Mouse (Mus musculus) adrenal gland, postnatal 36 days (tissue): ENCODE data around the gene Polr2m. TPM values are rescaled to one million over a fixed set of nuclear protein-coding genes. Genes with fewer than 3 reads are reported as not detected.
"Not testable (repeated sequence)": the region's sequence is repeated elsewhere in the genome, so short reads cannot be mapped to it uniquely, and the experiment has no call there.

Experiments used
- DNase-seq, 2 experiments: peaks; one replicate each; pipeline ENCODE4 v3.0.0; 2021; ENCODE audit warnings: mixed read lengths in 1 of 2
- long read RNA-seq, 2 experiments: library from polyadenylated mRNA; stranded (forward); transcript quantifications; one replicate each; pipeline ENCODE4 v2.0.0; 2021; ENCODE audit warnings: borderline sequencing depth in 2 of 2
- total RNA-seq, 2 experiments: library from RNA; stranded (reverse); gene quantifications; 2 replicates each; pipeline ENCODE4 v1.2.3; 2021

Polr2m gene
- total RNA-seq = 100 to 1,000 TPM; 176 to 189 TPM
- long read RNA-seq, experiment 1, transcript Polr2m-201 (4 exons, 2,200 nt) = major isoform, 427 of 467 reads
- long read RNA-seq, experiment 1, transcript Polr2m-202 (4 exons, 2,138 nt) = minor isoform, 15 of 467 reads
- long read RNA-seq, experiment 1, partial matches to known transcripts = 8 of 467 reads
- long read RNA-seq, experiment 1, other reads (novel, unspliced or antisense) = 17 of 467 reads
- long read RNA-seq, experiment 2, transcript Polr2m-201 (4 exons, 2,200 nt) = major isoform, 98 of 106 reads
- long read RNA-seq, experiment 2, partial matches to known transcripts = 1 of 106 reads
- long read RNA-seq, experiment 2, other reads (novel, unspliced or antisense) = 4 of 106 reads

DNA sequence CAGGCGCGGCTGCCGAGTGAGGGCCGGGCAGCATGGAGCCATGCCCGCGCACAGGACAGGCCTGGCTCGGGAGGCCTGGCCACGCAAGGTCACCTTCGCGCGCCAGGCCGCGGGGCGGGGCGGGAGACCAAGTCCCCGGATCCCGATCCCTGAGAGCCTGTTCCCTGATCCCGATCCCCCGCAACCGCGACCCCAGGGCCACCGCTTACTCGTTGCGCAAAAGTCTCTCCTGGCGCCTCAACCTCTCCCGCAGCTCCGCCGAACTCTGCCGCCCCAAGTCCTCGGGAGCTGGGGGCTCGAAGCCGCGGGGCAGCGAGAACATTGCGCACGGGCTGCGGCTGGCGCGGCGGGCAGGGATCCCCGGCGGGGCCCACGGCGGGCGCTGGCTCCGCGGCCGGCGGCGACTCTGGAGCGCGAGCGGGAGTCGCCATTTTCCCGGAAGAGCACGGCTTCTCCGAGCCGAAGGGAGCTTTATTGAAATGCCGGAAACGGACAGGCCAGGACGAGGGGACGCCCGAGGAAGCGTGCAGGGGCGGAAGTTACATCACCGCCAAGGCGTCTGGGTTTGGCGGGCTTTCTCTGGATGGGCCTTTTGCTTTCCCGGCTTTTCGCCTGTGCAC is at the start of gene Polr2m:
Polr2m (minus strand) TSS at position 461 of the 620 bp plus-strand sequence.
- DNase-seq = peak; percentile 97

DNA sequence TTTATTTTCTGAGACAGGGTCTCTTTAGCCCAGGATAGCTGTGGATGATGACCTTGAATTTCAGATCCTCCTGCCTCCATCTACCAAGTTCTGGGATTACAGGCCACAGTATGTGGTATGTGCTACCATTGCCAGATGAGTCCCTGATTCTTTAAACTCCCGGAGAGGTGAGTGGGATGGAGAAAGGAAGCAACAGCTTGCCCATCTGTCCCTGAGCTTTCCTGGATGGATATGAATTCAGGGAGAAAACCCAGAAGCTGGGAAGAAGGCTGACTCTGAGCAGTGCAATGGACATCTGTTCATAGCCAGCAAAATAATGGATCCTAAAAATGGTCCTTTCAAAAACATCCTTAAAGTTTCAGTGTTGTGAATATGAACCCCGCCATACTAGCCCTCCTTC is 49.3 kb upstream of the Polr2m start:
- no peak for DNase-seq

DNA sequence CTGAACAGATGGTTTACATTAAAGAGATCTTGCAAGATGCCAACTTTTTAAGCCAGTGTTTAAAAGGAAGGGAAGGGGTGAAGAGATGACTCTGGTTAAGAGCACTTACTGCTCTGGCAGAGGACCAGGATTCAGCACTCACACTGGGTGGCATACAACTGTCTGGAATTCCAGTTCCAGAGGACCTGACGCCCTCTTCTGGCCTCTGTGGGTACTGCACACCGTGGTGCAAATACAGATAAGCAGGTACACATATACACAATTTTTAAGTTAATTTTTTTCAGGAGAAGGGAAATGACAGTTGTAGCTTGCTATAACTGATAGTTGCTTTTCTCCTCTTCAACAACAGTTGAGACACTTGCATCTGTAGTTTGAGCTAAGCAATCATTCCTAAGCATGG is 44.2 kb upstream of the Polr2m start:
- DNase-seq = no peak

DNA sequence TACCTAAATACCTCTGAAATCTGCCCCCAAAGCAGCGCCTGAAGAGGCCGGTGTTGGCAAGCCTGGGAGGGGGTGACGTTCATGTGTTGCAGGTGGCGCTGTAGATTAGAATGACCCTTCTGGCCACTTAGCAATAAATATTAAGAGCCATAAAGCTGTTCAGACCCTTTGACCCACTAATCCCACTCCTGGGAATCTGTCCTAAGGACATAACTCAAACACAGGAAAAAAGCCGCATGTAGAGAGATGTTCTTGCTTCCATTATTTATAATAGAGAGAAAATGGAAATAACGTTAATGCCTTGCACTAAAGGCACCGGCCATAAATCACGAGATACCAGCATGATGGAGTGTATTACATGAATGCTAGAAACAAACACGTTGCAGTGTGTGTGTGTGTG is 41.7 kb upstream of the Polr2m start:
- no peak for DNase-seq

DNA sequence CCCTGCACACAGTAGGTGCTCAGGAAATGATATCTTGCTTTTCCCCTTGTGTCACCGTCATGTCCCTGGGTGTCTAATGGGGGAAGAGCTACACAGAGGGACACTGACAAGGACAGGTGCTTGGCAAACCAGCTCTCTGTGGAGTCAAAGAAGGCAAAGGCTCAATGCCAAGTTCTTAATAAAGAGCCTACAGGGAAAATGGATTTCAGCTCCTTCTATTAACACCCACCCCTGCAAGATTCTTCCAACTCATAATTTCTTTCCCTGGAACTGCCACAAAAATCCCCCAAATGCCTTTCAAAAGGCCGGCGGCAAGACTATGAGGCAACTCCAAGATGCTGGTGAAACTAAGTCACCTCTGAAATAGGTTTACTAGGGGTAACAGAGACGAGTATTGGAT is 38.2 kb upstream of the Polr2m start:
- DNase-seq = no peak

DNA sequence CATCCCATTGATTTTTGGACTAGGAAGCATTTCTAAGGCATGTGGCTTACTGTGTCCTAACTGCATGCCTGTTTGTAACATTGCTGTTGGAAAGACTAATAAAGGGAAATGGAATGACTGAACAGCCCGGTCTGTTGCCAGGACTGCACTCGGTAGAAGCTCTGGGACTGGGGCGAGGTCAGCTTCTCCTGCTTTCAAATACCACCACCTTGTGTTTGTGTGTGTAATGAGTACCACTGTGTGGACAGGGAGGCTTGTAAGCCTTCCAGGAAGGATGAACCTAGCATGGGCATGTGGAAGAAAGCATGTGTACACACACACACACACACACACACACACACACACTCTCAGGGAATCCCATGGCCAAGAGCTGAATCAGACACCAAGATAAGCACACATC is 34.1 kb upstream of the Polr2m start:
- no peak for DNase-seq

DNA sequence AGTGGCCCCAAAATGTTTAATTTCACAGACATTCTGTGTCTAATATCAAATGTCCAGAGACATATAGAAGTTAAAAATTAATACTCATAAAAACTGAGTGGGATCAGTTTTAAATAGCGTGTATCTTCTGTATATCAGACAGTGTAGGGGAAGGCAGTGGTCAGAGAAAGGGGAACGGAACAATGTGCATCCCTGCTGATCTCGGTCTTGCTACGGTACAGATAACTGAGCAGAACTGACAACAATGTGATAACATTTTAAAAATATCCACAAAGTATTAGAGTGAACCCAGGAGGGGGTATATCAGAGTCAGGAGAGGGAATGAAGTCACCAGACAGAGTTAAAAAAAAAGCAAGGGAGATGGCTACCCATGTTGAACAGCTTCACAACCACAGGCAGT is 31.8 kb upstream of the Polr2m start:
- no peak for DNase-seq

DNA sequence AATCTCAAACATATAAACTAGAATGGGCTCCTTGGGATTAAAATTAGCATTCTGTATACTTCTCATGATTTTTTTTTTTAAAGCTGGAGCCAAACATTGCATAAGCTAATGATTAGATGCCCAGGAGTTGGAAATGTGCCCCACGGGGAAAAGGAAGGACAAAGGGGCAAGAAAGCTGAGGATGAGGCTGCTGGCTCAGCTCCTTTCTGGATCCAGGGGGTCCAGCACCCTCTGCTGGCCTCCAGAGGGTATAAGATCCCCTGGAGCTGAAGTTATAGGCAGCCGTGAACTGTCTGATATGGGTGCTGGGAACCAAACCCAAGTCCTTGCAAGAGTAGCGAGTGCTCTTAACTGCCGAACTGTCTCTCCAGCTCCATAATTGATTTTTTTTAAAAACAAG is 30.1 kb upstream of the Polr2m start:
- no peak for DNase-seq

DNA sequence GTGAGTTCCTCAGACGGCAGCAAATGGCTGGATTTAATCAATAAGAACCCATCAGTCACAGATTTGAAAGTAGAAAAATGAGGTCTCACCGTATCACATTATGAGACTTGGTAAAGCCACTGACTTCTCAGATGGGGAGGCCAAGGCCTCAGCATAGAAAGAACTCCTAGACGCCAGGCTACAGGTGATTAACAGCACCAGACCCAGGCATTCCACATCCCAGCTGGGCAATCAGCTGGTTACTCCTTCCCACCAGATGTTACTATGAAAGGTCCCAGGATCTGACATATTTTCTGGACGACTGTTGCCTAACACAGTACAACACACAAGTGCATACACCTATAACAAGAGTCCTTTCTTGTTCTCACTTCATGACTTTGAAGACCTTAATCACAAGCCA is 27.8 kb upstream of the Polr2m start:
- DNase-seq = no peak

DNA sequence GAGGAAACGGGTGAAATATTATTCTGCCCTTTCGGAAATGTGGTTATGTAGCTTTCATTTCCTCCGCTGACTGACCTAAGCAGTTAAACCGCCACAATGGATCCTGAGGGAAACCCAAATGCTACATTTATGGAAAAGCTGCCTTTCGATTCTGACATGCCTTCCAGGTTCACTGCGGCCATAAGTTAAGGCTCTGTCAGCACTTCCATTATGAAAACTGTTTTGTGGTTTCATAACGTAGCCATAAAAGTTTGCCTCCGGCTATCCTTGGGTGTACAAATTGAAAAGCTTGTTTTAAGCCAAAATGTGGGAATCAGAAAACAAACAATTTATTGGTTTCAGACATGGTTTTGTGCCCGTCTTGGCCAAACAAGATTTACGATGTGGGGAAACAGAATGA is 27.2 kb upstream of the Polr2m start:
- no peak for DNase-seq

DNA sequence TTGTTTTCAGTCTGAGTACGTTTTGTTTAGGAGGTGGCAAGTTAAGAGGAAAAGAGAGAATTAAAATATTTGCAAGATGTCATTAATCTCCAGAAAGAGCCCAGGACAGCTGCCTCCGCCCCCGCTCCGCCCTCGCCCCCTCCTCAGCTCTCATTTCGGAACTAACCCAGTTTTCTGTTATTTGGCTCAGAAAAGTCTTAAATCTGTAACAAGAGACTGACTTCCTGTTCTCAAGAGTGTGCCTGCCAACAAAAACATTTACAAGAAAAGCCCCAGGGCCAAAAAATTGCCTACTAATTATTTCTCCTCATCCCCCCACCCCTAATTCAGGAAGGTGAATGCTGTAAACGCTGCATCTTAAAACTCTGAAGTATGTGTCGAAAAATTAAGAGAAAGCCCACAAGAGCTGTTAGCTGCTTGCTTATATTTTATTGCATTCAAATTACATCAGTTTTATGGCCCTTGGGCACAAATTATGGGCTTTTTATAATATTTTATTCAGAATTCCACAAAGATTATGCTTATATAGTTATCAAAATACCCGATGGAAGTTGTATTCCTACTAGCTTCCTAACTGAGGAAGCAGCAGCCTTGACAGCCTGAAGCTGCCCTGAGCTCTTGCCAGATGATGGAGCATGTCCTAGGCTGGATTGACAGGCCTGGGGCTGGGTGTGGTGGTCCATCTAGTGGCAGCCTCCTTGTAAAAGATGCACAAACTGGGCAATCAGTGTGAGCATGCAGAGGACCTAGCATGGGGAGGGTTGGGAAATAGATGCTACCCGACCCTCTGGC is 12.9 kb upstream of the Polr2m start:
- peak in 1 of 2 experiments; percentile 18 for DNase-seq

DNA sequence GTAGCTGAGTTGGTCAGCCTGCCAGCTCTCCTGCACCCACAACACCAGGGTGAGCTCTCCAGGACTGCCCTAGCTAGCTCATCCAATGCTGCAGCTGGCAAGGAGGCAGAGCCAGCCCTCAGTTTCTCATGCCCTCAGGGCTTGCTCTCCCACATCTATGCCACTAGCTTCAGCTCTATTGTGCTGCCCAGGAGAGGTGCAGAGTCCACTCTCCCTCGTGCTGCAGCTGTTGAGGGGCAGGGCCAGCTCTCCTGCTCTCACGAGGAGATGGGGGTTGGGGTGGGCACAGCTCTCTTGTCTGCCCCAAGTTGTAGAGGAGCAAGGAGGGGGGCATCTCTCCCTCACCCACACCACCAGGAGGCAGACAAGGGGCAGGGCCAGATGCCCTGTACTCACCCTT is 10.9 kb upstream of the Polr2m start:
- DNase-seq = no peak

DNA sequence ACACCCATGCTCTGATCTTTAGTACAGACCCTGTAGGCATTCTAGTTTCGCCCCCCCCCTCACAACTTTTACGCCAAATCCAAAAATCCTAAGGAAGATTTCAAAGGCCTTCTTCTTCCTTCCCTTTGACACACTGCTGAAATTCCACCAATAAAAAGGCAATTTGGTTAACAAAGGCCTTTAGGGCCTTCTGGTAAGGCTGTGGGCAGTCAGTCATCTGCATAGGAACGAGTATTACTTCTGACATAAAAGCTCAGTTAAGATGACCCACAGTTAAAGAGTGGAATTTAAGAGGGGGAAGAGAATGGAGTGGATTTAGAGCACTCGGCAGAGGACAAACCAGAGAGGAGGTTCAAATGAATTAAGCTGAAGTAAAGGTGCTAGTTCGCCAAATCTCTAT is 8.0 kb upstream of the Polr2m start:
- DNase-seq = no peak

DNA sequence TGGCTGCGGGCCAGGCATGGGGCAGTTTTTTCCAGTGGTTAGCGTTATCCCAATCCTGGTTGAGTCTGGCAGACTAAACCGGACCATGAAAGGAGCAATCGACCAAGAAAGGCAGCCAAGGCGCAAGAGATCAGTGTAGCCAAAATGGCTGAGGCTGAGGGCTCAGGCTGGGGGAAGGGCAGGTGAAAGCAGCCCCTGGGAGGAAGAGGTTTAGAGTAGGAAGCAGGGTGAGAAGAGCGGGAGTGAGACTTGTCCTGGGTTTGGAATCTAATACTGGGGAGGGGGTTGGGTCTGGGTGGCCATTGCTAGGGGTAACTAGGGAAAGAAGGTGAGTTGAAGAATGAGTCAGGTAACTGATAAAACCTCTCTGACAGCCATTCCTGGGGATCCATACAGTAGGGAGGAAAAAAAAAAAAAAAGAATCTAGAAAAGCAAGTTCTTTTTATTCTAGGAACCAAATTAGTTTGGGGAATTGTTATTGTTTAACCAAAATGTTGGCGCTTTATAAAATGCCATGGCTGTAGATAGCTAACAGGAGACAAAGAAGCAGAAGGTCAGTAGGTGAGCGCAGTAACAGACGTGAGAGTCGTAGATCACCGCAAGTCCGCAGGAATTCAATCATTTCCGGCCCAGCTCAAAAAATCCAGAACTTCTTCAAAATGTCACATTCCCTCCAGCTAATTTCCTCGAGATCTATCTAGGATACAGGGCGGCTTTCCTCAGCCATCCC is 6.7 kb upstream of the Polr2m start:
- no peak for DNase-seq

DNA sequence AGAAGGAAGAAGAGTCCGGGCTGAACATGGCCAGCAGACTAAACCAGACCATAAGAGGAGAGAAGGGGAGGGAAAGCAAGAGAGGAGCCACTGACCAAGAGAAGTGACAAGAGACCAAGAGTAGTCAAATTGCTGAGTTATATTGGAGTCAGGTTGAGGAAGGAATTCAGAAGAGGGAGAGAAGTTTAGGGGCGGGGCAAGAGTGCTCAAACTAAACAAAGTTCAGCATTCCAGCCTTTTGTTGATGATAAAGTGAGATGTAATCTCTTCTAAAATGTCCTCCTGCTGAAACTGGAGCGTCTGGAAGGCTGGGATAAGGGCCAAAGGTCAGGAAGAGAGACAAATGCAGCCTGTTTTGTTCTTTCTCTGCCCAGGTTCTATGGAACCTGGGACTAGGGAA is 4.3 kb upstream of the Polr2m start:
- no peak for DNase-seq

DNA sequence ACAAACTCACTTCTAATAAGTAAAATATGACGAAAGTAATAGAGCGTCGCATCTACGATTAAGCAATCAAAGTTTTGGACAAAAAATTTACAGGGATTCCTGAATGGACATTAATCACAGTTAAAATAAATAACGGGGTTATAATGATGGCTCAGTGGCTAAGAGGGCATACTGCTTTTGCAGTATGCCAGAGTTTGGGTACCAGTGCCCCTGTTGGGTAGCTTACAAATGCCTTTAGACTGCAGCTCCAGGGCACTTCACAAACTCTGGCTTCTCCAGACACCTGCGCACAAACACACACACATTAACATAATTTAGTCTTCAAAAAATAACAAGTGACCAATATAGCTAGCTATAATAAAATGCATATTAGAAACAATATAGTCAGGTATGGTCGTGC is 392 bp upstream of the Polr2m start:
- no peak for DNase-seq

DNA sequence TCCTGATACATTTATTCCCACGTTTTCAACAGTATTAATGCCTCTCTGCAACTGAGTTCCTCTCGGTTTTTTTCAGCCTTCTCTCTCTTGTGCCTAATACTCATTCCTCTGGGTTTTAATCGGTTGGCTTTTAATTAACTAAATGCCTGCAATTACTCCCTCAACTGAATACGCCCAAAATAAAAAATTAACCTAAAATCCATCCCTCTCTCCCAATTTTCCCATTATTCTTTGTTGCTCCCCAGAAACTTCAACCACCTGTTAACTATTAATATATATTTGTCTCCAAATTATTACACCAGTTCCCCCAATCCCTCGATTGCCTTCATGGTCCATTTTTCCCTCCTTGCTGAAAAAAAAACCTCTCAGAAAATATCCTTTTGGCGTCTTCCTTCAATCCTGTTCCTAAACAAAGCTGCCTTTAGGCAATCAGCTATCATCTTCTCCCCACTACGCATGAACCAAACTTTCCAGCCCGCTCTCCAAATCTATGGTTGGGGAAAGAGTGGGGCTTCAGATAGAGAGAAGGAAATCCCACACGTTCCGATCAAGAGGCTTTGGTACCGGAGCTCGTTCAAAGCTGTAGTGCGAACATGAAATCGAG is 762 bp downstream of the Polr2m start:
- DNase-seq = no peak

DNA sequence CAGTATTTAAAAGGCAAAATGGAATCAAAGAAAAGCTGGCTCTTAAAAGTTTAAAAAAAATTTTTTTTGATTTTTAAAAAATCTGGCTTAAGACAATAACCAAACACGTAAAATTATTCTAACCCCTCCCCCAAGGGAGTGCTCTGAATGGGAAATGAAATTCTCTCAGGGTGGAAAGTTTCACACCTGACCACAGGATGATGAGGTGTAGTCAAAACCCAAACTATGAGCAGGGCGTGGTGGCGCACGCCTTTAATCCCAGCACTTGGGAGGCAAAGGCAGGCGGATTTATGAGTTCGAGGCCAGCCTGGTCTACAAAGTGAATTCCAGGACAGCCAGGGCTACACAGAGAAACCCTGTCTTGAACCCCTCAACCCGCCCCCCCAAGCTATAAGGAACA is 1.9 kb downstream of the Polr2m start:
- not testable (repeated sequence) for DNase-seq

DNA sequence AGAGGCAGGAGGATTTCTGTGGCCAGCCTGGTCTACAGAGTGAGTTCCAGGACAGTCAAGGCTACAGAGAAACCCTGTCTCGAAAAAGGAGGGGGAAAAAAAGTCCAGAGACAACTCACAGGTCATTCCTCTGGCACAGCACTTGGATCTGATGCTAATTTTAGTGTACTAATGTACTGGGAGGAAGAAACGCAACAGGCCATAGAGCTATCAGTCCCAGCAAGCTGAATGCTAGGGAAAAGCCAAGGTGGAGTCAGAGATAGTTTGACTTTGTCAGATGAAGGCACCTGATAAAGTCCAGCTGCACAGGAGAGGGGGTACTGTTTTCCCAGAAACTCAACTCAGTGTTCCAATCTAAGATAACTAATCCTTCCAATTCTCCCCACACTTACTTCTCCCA is 5.4 kb downstream of the Polr2m start:
- no peak for DNase-seq

DNA sequence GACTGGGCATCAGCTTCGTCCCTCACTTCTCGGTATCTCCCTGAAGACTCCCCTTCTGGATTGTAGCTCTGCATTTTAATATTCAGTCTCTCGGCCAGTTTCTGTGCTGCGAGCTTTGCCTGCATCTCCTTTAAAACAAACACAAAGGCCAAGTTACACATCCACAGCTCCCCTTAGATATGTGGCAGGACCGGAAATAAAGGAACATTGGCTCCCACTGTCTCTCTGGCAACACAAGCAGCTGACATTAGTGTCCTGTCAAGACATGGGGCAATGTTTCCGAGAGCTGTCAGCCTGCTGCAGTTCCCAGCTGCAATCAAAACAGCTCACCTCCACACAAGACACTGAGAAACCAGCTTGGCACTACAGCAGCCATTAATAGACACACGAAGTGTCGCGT is 6.3 kb downstream of the Polr2m start:
- no peak for DNase-seq

DNA sequence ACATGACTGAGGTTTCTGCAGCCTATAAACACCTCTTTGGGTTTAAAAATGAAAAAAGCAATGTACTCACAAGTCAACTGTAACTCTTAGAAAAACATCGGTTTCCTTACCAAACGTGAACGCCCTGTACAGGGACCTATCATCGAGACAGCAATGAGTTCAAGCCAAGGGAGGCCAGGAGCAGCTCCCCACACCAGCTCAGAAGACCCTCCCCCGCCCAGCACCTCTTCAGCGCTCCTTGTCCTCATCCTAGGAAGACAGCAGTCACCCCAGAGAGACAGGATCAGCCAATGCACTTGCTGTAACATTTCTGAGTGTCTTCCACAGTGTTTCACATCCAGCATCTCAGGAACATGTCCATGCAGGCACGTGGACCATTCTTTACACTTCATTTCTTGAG is 7.1 kb downstream of the Polr2m start:
- DNase-seq = no peak

DNA sequence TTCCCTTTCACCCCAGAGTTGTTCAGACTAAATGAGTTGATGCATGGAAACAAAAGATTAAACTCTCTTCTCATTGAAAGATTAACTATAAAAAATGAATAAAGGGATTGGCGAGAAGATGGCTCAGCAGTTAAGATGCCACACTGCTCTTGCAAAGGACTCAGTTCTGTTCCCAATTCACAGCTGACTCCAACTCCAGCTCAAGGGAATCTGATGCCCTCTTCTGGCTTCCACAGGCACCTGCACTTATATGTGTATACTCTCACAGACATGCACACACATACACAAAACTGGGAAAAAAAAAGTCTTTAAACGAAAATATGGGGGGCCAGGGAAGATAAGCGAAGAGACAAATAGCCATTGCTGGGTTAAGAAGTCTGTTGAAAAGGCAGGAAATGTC is 9.1 kb downstream of the Polr2m start:
- DNase-seq = no peak
